Mouse (Mus musculus) kidney, postnatal 36 days (tissue): ENCODE measurements around the gene Car3.

Experiments used
- DNase-seq, 2 experiments: peaks; one replicate each; pipeline ENCODE4 v3.0.0; 2021 to 2022; ENCODE audit warnings: mixed read lengths in 2 of 2

The Car3 gene

DNA sequence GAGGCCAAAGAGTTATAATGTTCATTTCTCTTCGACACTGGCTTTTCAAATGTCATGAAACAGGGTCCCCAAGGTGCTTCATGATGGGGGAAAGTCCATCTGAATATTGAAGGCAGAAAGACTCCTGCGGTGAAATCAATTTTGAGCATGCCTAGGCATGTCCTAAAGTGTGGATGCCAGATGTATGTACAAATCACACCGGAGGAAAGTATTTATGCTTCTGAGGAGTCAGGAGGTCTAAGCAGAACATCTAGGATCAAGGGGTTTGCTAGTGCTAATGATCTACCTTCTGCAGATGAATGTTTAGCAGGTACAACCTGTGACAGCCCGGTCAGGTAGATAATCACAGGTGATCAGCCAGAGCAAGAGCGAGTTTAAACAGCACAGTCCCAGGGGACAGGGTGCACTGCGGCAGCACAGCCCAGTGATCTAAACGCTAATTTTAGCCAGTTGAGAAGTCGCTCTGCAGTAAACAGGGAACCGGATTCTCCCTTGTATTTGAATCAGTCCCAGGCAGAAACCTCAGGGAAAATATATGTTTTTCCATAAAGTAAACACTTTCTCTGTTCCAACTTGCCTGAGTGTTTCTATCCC, 13.1 kb downstream of the Car3 start:
- no peak for DNase-seq

DNA sequence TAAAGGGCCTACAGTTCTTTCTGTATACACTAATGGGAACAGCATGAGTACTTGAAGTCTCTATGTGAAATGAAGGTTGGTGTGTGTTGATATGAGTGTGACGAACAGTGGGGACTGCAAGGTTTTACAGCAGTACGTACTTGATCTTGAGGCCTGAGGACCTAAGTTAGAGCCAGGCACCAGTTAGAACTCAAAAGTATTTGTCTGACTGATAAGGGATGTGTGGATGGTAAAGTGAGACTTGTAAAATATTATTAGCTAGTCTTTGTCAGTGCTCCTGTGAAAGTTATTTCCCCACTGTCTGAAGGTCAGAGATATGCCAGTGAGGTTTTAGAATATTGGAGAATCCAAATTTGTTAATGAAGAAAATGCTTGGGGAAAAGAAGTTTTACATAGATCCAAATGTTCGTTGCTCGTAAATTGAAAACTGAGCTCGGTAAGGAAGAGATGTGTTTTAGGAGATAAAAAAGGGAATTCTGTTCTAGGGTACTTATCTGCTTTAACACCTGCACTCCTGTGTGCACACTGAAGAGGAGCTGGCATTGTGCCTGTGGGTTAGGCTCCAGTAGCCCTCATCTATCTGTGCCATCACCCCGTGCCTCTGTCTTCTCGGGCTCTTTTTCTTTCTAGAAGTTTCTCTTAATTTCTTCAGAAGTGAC, 14.1 kb downstream of the Car3 start:
- no peak for DNase-seq

- DNase-seq: no peak
These were observed 15.5 kb downstream of the Car3 start for GRCm38 (mm10) chr3:14878749-14879223.

DNA sequence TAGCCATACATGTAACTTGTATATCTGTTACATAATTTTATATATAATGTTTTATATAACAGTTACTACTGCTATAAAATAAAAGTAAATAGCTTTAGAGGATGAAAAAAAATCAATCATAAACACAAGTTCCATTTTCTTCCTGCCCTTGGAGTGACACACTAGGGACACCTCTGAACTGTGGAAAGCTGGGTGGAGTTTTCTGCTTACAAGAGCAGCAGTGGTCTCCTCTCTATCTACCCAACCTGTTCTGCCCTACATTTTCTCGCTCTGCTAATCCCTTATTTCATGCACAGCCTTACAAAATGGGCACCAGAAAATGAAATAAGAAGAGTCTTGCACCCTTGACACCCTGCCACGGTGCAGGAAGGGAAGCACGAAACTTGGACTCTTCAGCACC, 16.0 kb downstream of the Car3 start:
- DNase-seq: no peak

DNA sequence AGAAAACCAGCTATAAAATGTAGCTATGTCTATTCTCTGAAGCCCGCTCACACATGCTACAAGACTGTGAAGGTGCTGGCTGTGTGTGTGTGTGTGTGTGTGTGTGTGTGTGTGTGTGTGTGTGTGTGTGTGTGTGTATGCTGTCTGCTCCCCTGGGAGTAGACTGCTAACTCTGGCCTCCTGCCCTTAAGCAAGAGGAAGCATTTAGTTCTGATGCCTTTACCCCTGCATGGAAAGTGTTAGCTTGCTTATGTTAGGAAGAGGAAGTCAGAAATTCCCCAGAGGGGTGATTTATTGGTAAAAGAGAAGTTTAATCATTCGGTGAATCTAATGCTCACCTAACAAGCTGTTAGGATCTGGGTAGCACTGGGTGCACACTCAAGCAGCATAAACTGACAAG, 17.0 kb downstream of the Car3 start:
- DNase-seq: no peak

DNA sequence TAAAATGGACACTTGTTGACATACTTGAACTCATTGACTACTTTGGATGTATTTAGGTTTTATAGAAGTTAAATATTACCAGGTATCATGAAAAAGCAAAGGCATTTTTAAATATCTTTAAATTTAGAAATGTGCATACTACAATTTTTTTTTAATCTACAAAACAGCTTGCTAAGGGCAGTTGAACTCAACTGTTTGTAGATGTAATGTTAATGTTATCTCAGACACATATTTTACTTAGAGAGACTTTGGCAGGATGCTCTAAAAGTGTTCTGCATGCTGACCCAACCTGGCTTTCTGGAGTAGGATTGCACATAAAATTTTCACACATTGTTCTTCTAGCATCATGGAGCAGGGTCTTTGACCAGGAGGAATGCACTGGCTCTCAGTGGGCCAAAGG, 18.7 kb downstream of the Car3 start:
- DNase-seq: no peak

DNA sequence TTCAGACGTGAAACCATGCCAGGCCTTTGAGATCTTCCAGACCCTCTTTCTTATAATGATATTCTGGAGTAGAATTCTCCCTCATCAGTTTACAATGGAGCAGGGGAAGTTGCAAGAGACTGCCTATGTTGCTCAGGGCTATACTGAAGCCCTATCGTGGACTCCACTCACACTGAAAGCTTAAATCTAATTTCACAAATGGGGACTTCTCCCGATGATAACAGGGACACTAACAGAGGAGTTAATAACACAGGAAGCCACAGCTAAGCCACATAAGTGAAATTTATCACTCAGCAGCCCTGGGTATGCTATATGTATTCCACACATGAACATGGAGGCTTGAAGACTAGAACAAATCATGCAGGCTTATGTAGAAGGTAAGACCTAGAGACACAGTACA, 19.4 kb downstream of the Car3 start:
- DNase-seq: no peak

- no peak for DNase-seq
These were observed 21.5 kb downstream of the Car3 start for GRCm38 (mm10) chr3:14884826-14885225.

DNA sequence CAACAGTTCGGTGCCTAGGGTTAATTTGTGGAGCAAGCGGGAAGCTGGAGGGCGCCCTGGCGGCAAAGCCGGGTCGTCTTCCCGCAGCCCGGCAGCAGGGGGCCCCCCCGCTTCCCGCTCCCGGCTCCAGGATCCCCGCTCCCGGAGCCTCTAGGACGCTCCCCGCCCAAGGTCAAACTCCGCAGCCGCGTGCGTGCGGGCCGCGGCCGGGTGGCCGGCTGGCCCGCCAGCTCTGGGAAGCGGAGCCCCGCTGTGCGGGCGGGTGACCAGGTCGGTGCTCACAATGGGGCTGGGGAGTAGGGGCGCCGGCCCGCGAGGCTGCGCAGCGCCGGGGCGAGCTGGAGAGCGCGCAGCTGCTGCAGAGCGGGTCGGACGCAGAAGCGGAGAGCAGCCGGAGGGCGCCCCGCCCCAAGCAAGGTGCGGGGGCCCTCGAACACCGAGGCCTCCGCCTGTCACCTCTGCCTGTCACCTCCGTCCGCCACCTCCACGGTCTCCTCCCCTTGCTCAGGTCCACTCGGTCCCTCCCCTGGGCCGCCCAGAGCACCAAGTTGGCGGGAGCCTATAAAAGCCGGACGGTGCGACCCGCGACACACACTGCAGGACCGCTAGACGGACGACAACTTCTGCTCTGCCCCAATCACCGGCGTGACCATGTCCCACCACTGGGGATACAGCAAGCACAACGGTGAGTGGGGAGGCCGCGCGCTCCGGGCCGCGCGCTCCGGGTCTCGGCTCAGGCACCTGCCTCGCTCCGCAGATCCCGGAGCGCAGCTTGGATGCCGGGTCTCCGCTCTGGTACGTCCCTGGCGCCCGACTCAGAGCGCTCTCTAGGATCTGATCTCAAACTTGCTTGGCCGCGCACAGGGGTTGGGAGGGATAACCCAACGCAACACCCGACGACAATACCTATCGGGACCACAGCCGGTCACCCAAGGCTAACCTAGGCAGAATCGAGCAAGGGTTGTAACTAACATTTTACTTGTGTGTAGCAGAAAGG, 23.1 kb downstream of the Car3 start, which contains the start of gene Car2:
Gene Car2, plus strand, starts transcription at position 172 of the 997 bp plus-strand sequence.
- DNase-seq: peak; percentile 80 to 91

GRCm38 (mm10) chr3:14887134-14887666, 23.9 kb downstream of the Car3 start:
- no peak for DNase-seq

DNA sequence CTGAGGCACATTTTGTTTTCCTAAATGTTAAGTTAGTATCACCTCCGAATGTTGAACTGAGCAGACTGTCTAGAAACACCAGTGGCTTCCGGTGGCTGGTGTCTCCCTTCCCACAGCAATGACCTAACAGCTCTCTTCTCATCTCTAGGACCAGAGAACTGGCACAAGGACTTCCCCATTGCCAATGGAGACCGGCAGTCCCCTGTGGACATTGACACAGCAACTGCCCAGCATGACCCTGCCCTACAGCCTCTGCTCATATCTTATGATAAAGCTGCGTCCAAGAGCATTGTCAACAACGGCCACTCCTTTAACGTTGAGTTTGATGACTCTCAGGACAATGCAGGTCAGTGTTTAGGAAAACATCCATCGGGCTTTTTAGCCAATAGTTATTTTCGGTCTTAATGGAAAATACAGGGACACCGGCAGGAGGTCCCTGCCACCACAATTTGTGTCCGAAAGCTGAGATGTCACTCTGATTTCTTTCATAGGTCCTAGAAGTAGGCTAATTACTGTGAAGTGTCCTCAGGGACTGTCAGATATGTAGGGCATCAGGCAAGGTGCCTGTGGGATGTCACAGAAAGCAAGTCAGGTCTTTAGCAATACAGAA, 24.5 kb downstream of the Car3 start:
- DNase-seq: no peak

DNA sequence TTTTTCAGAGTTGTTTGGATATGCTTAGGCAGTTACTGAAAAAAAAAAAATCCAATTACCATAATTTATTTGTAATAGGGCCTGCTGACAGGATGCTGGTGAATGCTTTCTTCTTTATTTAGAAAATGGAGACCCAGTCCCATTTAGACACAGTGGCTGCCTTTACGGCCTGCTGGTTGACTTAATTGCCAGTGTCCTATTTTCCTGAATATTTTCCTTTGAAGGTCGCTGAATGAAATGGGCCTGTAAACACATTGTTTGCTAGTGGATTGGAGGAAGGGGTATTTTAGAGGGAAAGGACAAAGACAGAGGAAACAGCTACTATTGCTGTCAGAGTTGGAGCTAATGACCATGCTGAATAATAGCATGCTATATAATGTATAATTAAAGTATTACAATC, 25.2 kb downstream of the Car3 start:
- no peak for DNase-seq

DNA sequence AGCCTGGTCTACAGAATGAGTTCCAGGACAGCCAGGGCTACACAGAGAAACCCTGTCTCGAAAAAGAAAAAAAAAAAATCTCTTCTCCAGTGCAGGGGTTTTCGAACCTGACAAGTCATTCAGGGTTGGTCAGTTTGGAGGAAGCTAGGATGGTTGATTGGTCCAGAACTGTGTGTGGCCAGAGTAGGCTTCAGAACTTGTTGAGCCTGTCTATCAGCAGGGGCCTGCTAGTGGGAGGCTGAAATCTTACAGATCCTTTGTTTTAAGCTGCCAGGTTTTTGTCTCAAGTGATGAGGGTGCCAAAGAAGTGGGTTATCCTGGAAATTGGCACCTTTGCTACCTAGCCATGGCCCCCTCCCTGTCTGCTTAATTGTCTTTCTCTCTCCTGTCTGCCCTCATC, 25.8 kb downstream of the Car3 start:
- no peak for DNase-seq

DNA sequence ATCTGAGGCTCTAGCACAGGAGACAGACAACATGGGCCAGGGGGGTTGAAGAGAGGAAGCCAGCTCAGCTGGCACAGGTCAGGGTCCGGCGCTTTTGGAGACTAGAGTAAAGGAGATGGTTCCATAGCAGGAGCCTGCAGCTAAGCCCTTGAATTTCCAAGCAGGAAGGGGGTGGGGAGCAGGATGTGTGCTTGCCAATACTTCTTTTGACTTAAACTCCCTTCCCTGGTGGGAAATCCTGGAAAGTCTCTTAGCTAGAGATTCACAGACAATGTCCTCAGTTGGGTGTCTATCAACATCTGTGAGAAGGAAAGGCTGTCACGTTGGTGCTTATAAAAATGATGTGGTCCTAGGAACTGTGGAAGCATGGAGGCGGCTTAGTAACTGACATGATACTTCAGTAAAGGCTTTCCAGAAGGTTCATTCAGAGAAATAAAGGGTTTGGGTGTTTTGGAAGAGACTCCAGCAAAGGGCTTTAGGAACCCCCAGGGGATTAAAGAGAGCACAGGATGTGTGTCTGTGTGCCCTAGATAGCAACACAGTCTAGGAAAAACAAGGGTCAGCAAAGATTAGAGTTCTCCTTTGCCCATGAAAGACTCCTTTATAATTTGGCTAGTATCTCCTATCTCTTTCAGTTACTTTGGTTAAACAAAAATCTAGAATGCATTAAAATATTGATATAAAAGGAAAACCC, 26.6 kb downstream of the Car3 start:
- DNase-seq: peak; percentile 35 to 49

GRCm38 (mm10) chr3:14892991-14893390, 29.7 kb downstream of the Car3 start:
- DNase-seq: no peak

- DNase-seq: no peak
These were observed 30.4 kb downstream of the Car3 start for GRCm38 (mm10) chr3:14893700-14894099.

DNA sequence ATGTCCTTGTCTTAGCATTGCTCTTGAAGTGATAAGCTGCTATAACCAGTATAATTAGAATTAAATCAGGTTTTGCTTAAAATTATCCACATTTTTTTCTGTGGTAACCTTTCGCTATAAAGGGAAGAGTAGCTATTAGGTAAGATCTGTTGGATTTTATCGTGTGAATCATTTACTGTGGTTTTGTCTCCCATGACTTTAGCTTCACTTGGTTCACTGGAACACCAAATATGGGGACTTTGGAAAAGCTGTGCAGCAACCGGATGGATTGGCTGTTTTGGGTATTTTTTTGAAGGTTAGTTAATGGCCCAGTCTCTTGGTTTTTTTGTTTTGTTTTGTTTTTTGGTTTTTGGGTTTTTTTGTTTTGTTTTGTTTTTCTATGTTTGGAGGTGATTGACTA, 32.0 kb downstream of the Car3 start:
- DNase-seq: no peak

GRCm38 (mm10) chr3:14897770-14898169, 34.5 kb downstream of the Car3 start:
- DNase-seq: peak; percentile 72 to 84

DNA sequence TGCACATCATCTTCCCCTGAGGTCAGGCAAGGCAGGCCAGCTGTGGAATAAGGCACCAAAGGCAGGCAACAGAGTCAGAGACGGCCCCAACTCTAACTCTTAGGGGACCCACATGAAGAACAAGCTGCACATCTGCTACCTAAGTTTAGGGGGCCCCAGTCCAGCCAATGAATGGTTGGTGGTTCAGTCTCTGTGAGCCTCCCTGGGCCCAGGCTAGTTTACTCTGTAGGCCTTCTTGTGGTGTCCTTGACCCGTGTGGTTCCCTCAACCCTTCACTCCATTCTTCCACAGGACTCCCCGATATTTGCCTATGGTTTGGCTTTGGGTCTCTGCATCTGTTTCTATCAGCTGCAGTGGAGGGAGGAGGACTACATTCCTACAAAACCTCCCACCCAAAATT, 40.1 kb downstream of the Car3 start:
- no peak for DNase-seq

- peak in 1 of 2 experiments; percentile 57 for DNase-seq
These were observed 40.9 kb downstream of the Car3 start for GRCm38 (mm10) chr3:14904165-14904564.

- DNase-seq: no peak
These were observed 44.0 kb downstream of the Car3 start for GRCm38 (mm10) chr3:14907271-14907670.

GRCm38 (mm10) chr3:14911992-14912582, 48.8 kb downstream of the Car3 start:
- DNase-seq: no peak
